Mouse (Mus musculus) megakaryocyte, adult 5-6 weeks (primary cell): ENCODE data around the gene Ttc21a. TPM values are rescaled to one million over a fixed set of nuclear protein-coding genes. Genes with fewer than 3 reads are reported as not detected.

Experiments
- ATAC-seq: 2 replicates; pipeline ENCODE4 v1.8.0; 2016; ENCODE audit warnings: mild to moderate bottlenecking, inconsistent platforms; ENCODE audit not compliant: poor library complexity, severe bottlenecking
- total RNA-seq, 2 experiments: library from RNA; stranded (forward) in 1 of 2; stranded (reverse) in 1 of 2; fragments of 153-499, 151-499 nt in 1 of 2; fragments of 221-1000, 200-1000 nt in 1 of 2; gene quantifications; 2 replicates each; pipeline versions ENCODE4 v1.2.3 to v1.2.4; 2015 to 2017

The Ttc21a gene
- total RNA-seq, 2 experiments from 2014 or later, result 0.22 to 0.55 TPM

- no peak for ATAC-seq
These were observed 2.2 kb downstream of the Ttc21a start for GRCm38 (mm10) chr9:119939646-119940045.

- no peak for ATAC-seq
These were observed 4.0 kb downstream of the Ttc21a start for GRCm38 (mm10) chr9:119941407-119941806.

GRCm38 (mm10) chr9:119941861-119942260 lies 4.5 kb downstream of the Ttc21a start:
- no peak for ATAC-seq

- peak; percentile 62 for ATAC-seq
These were observed 5.9 kb downstream of the Ttc21a start for GRCm38 (mm10) chr9:119943326-119943725.

- ATAC-seq, result peak; percentile 47; the same call in 1 of the 2 replicates
These were observed 7.9 kb downstream of the Ttc21a start for GRCm38 (mm10) chr9:119945173-119945900.

- ATAC-seq, result peak; percentile 82
These were observed 11.4 kb downstream of the Ttc21a start for GRCm38 (mm10) chr9:119948804-119949203.

- ATAC-seq, result no peak
These were observed 13.0 kb downstream of the Ttc21a start for GRCm38 (mm10) chr9:119950434-119950833.

- ATAC-seq, result no peak
These were observed 14.0 kb downstream of the Ttc21a start for GRCm38 (mm10) chr9:119951388-119951787.

- no peak for ATAC-seq
These were observed 21.4 kb downstream of the Ttc21a start for GRCm38 (mm10) chr9:119958835-119959234.

- no peak for ATAC-seq
These were observed 24.8 kb downstream of the Ttc21a start for GRCm38 (mm10) chr9:119962216-119962615.

- ATAC-seq, result peak; percentile 99
These were observed 25.7 kb downstream of the Ttc21a start for GRCm38 (mm10) chr9:119962987-119963667.

- no peak for ATAC-seq
These were observed 26.8 kb downstream of the Ttc21a start for GRCm38 (mm10) chr9:119964206-119964605.

- no peak for ATAC-seq
These were observed 27.8 kb downstream of the Ttc21a start for GRCm38 (mm10) chr9:119965186-119965585.

- no peak for ATAC-seq
These were observed 29.0 kb downstream of the Ttc21a start for GRCm38 (mm10) chr9:119966221-119966910.

GRCm38 (mm10) chr9:119969811-119970210 lies 32.4 kb downstream of the Ttc21a start:
- ATAC-seq, result no peak

GRCm38 (mm10) chr9:119970221-119970620 lies 32.8 kb downstream of the Ttc21a start:
- ATAC-seq, result 0 out of 2 replicates have a peak, but pooled peaks have one; percentile 33

GRCm38 (mm10) chr9:119970763-119971656 lies 33.6 kb downstream of the Ttc21a start:
- no peak for ATAC-seq

- no peak for ATAC-seq
These were observed 34.8 kb downstream of the Ttc21a start for GRCm38 (mm10) chr9:119972166-119972565.

GRCm38 (mm10) chr9:119972582-119972981 lies 35.2 kb downstream of the Ttc21a start:
- no peak for ATAC-seq

- no peak for ATAC-seq
These were observed 35.9 kb downstream of the Ttc21a start for GRCm38 (mm10) chr9:119973281-119973680.
